In the genomic region with DNA sequence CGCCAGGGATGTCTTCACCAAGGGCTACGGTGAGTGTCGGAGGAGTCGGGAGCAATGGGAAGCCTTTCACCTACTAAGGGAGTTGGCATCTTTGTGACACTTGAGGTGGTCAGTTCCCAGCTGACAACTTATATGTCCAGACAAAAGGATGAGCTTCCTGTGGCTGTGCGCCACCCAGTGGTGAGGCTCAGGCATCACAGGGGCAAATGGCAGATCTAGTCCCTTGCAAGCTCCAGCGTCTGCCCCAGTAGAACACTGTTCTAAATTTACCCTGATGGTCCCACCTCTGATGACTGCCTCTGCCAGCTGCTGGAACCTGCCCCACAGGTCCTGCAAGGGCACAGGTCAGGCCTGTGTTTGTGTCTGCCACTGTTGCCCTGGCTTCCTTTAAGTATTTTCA, we compare ENCODE assay signal across 8 mouse cellular contexts. TPM values are rescaled to one million over a fixed set of nuclear protein-coding genes. Genes with fewer than 3 reads are reported as not detected.
A peak's percentile ranks its signal among the peaks of the same experiment; 100 is the strongest.
DNase-seq lines count a peak whose midpoint lies in the region; ATAC-seq lines count a peak whose summit lies in the region.

No protein-coding gene starts in this region.

- no peaks in the 10 kb centered on the region for H3K27me3 ChIP-seq in splenic B cell, adult 2 months (ENCODE audit: control insufficient read depth, insufficient read depth, low read length, poor library complexity, severe bottlenecking)

- H3K36me3 ChIP-seq in splenic B cell, adult 2 months (ENCODE audit: control insufficient read depth, insufficient read depth, low read length, poor library complexity, severe bottlenecking): peaks cover 4% of the 10 kb centered on the region; the same call in 1 of the 2 replicates

- DNase-seq in cerebellum, adult 9-11 months: peak; percentile 47
- no peak for DNase-seq in cerebellum, adult 8-10 months
- DNase-seq in 416B (ENCODE audit: low read depth): peak; percentile 75
- peak; percentile 70 for DNase-seq in adrenal gland, postnatal 25 days
- DNase-seq in gastrocnemius, postnatal 14 days: peak; percentile 77
- peak; percentile 66 for DNase-seq in kidney, adult 9 months
- peak; percentile 72 for DNase-seq in splenic B cell, adult 2 months (ENCODE audit: low read depth, low spot score)

- ATAC-seq in megakaryocyte-erythroid progenitor cell, adult 5-6 weeks (replicated peaks; ENCODE audit: low FRiP score, low TSS enrichment, poor library complexity, severe bottlenecking): peak; percentile 65; the same call in 1 of the 2 replicates

- intact Hi-C loops in gastrocnemius, postnatal 14 days (cut with DNase I; ENCODE audit: low total_unique reads): no loop called here

RNA-seq across cellular contexts. Expression of a gene that starts 13.7 kb away (rescaled TPM):
- 410 and 432 TPM in 2 replicates for total RNA-seq in adrenal gland, postnatal 25 days (2021)
- 1,000 to 10,000 TPM; 1,133 to 1,268 TPM for total RNA-seq in gastrocnemius, postnatal 14 days (2021)
- 192 and 199 TPM in 2 replicates for total RNA-seq in megakaryocyte-erythroid progenitor cell, adult 5-6 weeks (2014; fragmentation: Nextera tagmentation)
- 232 and 301 TPM in 2 replicates for total RNA-seq in megakaryocyte-erythroid progenitor cell, adult 5-6 weeks (2017)

RNA-seq across cellular contexts. Expression of a gene that starts 21.9 kb away (rescaled TPM):
- total RNA-seq in adrenal gland, postnatal 25 days (2021): 157 and 166 TPM in 2 replicates
- 10 to 100 TPM; 57.9 to 62.0 TPM for total RNA-seq in gastrocnemius, postnatal 14 days (2021)
- total RNA-seq in megakaryocyte-erythroid progenitor cell, adult 5-6 weeks (2014; fragmentation: Nextera tagmentation): 49.7 and 60.7 TPM in 2 replicates
- 51.1 and 58.3 TPM in 2 replicates for total RNA-seq in megakaryocyte-erythroid progenitor cell, adult 5-6 weeks (2017)
